Mouse (Mus musculus) heart, embryonic 16.5 days (tissue): ENCODE data around the gene Spop. TPM values are rescaled to one million over a fixed set of nuclear protein-coding genes. Genes with fewer than 3 reads are reported as not detected.

Experiments
- ATAC-seq: fragments of 200-750 bp; cut with Nextera tagmentation; replicated peaks from 2 replicates; pipeline ENCODE4 v1.8.0; 2017; ENCODE audit warnings: moderate number of reproducible peaks; ENCODE audit not compliant: insufficient read depth, low FRiP score; ENCODE audit errors: extremely low read depth
- H3K27ac ChIP-seq: fragments of 300-500 bp; sonication (generic); 2 replicates; pipeline ENCODE4 v1.5.1; 2014; ENCODE audit warnings: mild to moderate bottlenecking, low read length, control low read depth, moderate library complexity
- H3K27me3 ChIP-seq: fragments of 300-500 bp; sonication (generic); 2 replicates; pipeline ENCODE4 v1.6.1; 2014; ENCODE audit warnings: low read length, mixed read lengths; ENCODE audit not compliant: control insufficient read depth, insufficient read depth
- H3K36me3 ChIP-seq: fragments of 300-500 bp; sonication (generic); 2 replicates; pipeline ENCODE4 v1.6.1; 2014; ENCODE audit not compliant: control insufficient read depth, insufficient read depth
- H3K4me1 ChIP-seq: fragments of 300-500 bp; sonication (generic); 2 replicates; pipeline ENCODE4 v1.6.1; 2014; ENCODE audit warnings: low read length, mixed read lengths; ENCODE audit not compliant: control insufficient read depth, insufficient read depth
- H3K4me2 ChIP-seq: fragments of 300-500 bp; sonication (generic); 2 replicates; pipeline ENCODE4 v1.6.1; 2014; ENCODE audit warnings: low read depth, mild to moderate bottlenecking, control low read depth, low read length
- H3K4me3 ChIP-seq: fragments of 300-500 bp; sonication (generic); 2 replicates; pipeline ENCODE4 v1.5.1; 2014; ENCODE audit warnings: mild to moderate bottlenecking, control low read depth, low read length
- H3K9ac ChIP-seq: fragments of 300-500 bp; sonication (generic); 2 replicates; pipeline ENCODE4 v1.6.1; 2014; ENCODE audit warnings: low read length, control low read depth
- H3K9me3 ChIP-seq: fragments of 300-500 bp; sonication (generic); replicated peaks from 2 replicates; pipeline ENCODE4 v1.6.1; 2016; ENCODE audit warnings: low read length; ENCODE audit not compliant: control insufficient read depth
- WGBS: fragments of 180-500 bp; shearing (Covaris S2); extraction: QIAGEN DNeasy Blood & Tissue Kit; methylation state at CpG from one replicate; pipeline ENCODE4 v1.1.7; 2014; 5-methylcytosine and 5-hydroxymethylcytosine counted together
- polyA plus RNA-seq: library from polyadenylated mRNA; unstranded; fragments of >200 nt; fragmentation: Nextera tagmentation; extraction: Ambion mirVana; gene quantifications from 2 replicates; pipeline ENCODE4 v1.2.1, GENCODE M21; 2015

Gene Spop
- 135 and 157 TPM in 2 replicates for polyA plus RNA-seq

DNA sequence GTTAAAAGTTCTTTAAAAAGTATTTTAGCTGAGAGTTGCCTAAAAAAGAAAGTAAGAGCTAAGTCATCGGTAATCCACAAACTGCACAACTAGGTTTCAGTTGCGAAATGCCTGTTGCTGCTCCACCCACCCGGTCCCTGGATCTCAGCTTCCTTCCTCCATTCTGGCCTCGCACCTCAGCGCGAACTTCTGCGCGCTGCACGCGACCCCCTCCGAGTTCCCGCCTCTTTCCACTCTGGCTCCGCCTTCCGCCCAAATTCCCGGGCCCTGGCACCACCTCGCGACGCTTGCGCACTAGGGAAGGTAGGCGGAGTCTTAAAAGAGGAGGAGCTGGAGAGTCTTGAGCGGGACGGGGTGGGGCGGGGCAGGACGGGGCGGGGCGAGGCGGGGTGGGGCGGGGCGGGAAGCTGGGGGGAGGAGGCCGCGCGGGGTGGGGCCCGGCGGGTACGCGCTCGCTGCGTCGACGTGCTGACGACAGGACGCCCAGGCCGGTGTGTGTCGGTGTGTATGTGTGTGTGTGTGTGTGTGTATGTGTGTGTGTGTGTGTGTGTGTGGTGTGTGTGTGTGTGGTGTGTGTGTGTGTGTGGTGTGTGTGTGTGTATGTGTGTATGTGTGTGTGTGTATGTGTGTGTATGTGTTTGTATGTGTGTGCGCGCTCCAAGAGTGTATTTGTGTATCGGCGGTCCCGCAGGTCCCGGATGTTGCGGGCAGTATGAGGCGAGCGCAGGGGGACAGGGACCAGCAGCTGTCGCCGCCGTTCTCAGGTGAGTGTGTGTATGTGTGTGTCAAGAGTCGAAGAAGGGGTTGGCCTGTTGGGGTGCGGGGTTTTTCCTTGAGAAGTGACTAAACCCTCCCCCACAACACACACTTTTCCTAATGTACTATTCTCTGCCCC is at the start of gene Spop:
Gene Spop, plus strand, starts transcription at position 440 of the 895 bp plus-strand sequence.
- H3K4me1 ChIP-seq: peaks cover 14% of the 10 kb centered on the region
- no peaks in the 10 kb centered on the region for H3K36me3 ChIP-seq
- H3K4me2 ChIP-seq: peak within 1 kb of the TSS; percentile 80
- no peaks in the 10 kb centered on the region for H3K27me3 ChIP-seq
- H3K9me3 ChIP-seq: no peaks in the 10 kb centered on the region
- H3K4me3 ChIP-seq: peak within 1 kb of the TSS; percentile 63
- H3K27ac ChIP-seq: peak within 1 kb of the TSS; percentile 91
- ATAC-seq: peak; percentile 83
- WGBS: 2% methylated on average over 48 of the region's 58 CpGs
- H3K9ac ChIP-seq: peak within 1 kb of the TSS; percentile 78

- no peak for ATAC-seq
- Histone ChIP-seq H3K4me2 (no peak overlapping the region), H3K4me3 (no peak overlapping the region), H3K4me1 (peaks cover 26% of the 10 kb centered on the region), H3K36me3 (no peaks in the 10 kb centered on the region), H3K27ac (no peak overlapping the region), H3K9me3 (no peaks in the 10 kb centered on the region), H3K27me3 (no peaks in the 10 kb centered on the region), H3K9ac (no peak overlapping the region)
- WGBS: 75% methylated on average over 5 of the region's 5 CpGs
Measured at GRCm38 (mm10) chr11:95364388-95364787, 49.5 kb upstream of the Spop start.

DNA sequence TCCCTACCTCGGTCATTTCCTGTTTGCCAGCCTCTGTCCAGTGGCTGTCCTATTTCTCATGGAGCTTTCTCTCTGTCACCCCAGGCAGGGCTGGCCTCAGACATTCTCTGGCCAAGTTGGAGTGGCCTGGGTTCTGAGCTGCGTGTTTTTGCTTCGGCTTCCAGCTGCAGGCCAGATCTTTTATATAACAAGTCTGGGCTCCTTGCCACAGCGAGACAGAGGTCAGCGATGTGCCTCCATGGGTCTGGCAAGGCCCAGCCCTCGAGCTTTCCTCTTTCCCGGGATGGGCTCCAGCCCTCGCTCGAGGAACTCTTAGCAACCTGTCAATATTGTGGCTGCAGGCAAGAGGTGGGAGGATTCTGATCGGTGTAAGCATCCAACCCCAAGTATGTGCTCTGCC is 48.3 kb upstream of the Spop start:
- H3K4me2 ChIP-seq: no peak overlapping the region
- peaks cover 26% of the 10 kb centered on the region for H3K4me1 ChIP-seq
- peak; percentile 77 for ATAC-seq

GRCm38 (mm10) chr11:95366280-95366897 is 47.5 kb upstream of the Spop start:
- H3K4me1 ChIP-seq: peaks cover 26% of the 10 kb centered on the region
- ATAC-seq: peak; percentile 33; the same call in 1 of the 2 replicates

More for the DNA sequence above, 48.3 kb upstream of the Spop start:
- Histone ChIP-seq H3K9ac (peak overlapping the region; percentile 40; the same call in 1 of the 2 replicates), H3K9me3 (no peaks in the 10 kb centered on the region), H3K36me3 (no peaks in the 10 kb centered on the region), H3K27me3 (no peaks in the 10 kb centered on the region), H3K4me3 (no peak overlapping the region), H3K27ac (peak overlapping the region; percentile 80)
- WGBS: 35% methylated on average over 10 of the region's 10 CpGs

DNA sequence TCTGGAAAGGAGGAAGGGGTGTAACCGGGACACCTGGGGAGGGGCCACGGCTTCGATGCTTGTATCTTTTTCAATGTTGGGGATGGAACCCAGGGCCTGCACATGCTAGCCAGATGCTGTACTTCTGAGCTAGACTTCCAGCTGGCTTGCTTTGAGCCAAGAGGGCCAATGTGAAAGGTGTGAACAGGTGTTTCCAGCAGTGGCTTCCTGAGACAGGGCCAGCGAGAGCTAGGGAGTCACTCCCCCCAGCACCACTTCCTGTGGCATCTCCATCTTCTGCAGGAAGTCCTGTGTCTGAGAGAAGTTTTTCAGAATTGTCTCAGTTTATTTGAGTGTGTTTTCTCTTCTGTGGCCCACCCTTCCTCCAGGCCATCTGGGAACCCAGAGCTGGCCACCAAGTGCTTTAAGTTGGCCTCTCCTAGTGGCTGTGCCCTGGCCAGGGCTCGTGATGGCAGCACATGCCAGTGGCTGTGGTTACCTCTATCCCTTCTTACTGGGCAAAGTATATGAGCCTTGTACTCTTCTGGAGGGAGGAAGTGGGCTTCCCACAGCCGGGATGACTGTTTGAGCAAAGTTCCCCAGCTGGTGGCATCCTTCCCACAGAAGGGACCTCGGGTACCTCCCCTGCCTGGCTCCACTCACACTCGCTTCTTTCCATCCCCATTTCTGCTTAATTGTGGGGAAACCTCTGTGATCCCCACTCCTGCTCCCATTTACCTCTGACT is 46.7 kb upstream of the Spop start:
- no peak overlapping the region for H3K4me3 ChIP-seq
- no peaks in the 10 kb centered on the region for H3K9me3 ChIP-seq
- H3K36me3 ChIP-seq: no peaks in the 10 kb centered on the region
- H3K9ac ChIP-seq: no peak overlapping the region
- H3K27ac ChIP-seq: peak overlapping the region; percentile 80
- no peaks in the 10 kb centered on the region for H3K27me3 ChIP-seq
- no peak overlapping the region for H3K4me2 ChIP-seq
- 72% methylated on average over 8 of the region's 8 CpGs for WGBS
- ATAC-seq: no peak
- H3K4me1 ChIP-seq: peaks cover 26% of the 10 kb centered on the region

More at GRCm38 (mm10) chr11:95366280-95366897, 47.5 kb upstream of the Spop start:
- no peak overlapping the region for H3K4me3 ChIP-seq
- no peaks in the 10 kb centered on the region for H3K36me3 ChIP-seq
- peak overlapping the region; percentile 80 for H3K27ac ChIP-seq
- H3K9ac ChIP-seq: no peak overlapping the region; the same call in 1 of the 2 replicates
- 63% methylated on average over 6 of the region's 6 CpGs for WGBS
- H3K4me2 ChIP-seq: no peak overlapping the region
- H3K9me3 ChIP-seq: no peaks in the 10 kb centered on the region
- no peaks in the 10 kb centered on the region for H3K27me3 ChIP-seq

DNA sequence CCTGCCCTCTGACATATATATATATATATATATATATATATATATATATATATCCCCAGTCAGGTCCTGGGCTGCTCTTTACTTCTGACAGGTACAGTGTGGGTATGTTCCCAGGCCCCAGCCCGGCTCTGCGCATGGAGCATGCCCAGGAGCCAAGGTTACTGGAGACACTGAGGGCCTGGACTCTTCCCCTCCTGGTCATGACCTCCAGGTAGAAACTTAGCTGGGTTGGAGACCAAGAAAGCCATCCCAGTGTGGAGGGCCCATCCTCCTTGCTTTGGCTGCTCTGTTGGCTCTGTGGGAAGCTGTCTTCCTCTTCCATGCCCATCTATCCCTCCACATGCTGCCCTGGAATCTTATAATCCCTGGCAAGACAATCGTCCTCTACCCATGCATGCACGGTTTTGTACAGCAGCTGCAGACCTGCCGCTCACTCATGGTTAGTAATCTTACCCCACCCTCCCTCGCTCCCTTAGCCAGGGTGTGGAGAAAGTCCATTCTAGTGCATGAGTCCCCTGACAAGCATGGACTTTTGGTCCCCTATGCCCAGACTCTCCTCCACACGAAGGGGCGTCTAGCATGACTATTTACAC is 45.6 kb upstream of the Spop start:
- no peaks in the 10 kb centered on the region for H3K27me3 ChIP-seq
- no peak overlapping the region for H3K27ac ChIP-seq
- 85% methylated on average over 8 of the region's 8 CpGs for WGBS
- H3K9me3 ChIP-seq: no peaks in the 10 kb centered on the region
- H3K4me3 ChIP-seq: no peak overlapping the region
- no peak overlapping the region for H3K4me2 ChIP-seq
- H3K9ac ChIP-seq: no peak overlapping the region
- no peak for ATAC-seq
- peaks cover 26% of the 10 kb centered on the region for H3K4me1 ChIP-seq
- H3K36me3 ChIP-seq: peaks cover 4% of the 10 kb centered on the region

- 83% methylated on average over 4 of the region's 4 CpGs for WGBS
- Histone ChIP-seq H3K27me3 (no peaks in the 10 kb centered on the region), H3K9me3 (no peaks in the 10 kb centered on the region), H3K4me1 (peaks cover 26% of the 10 kb centered on the region), H3K27ac (no peak overlapping the region), H3K36me3 (peaks cover 7% of the 10 kb centered on the region), H3K4me3 (no peak overlapping the region), H3K9ac (no peak overlapping the region), H3K4me2 (no peak overlapping the region)
- no peak for ATAC-seq
Measured at GRCm38 (mm10) chr11:95368871-95369270, 45.0 kb upstream of the Spop start.

DNA sequence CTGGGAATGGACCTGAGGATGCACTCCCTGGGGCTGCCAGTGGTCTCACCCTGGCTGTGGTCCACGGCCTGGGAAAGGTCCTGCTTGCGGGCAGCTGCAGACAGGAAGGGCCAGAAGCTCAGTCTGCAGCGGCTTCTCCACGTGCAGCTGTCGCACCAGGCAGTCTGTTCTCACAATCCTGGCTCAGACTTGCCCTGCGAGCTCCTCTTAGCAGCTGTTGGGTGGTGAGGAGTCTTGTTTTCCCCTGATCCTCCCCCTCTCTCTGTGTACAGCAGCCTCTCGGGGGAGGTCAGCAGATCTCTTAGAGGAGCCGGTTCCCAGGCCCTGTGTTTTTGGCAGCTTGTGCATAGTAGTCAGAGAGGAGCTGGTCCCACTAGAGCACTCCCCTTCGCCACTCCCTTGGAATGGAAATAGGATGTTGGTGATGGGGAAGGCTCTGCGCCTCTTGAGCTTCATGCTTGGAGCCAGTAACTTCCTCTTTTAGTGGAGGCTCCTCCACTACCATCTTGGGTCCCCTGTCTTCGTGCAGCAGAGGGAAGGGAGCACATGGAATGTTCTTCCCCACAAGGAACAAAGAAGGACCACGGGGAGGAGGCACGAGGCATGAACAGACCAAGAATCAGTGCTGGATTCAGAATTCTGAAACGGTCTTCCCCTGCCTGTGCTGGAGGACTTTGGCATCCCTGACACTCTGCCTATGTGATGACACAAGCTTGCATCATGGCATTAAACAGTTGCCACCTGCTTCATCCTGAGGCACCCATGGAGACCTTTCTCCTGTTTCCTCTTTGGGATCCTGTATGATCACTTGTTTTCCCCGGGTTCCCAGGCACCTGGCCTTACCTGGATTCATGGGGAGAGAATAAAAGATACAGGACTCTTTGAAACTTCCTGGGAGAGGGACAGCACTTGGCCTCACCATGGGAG is 43.7 kb upstream of the Spop start:
- no peaks in the 10 kb centered on the region for H3K27me3 ChIP-seq
- peaks cover 20% of the 10 kb centered on the region for H3K4me1 ChIP-seq
- H3K27ac ChIP-seq: peak overlapping the region; percentile 73
- no peaks in the 10 kb centered on the region for H3K9me3 ChIP-seq
- H3K36me3 ChIP-seq: peaks cover 12% of the 10 kb centered on the region
- ATAC-seq: peak; percentile 30; the same call in 1 of the 2 replicates
- WGBS: 58% methylated on average over 15 of the region's 15 CpGs
- H3K4me3 ChIP-seq: no peak overlapping the region
- no peak overlapping the region for H3K9ac ChIP-seq
- no peak overlapping the region for H3K4me2 ChIP-seq
